Comparison of ENCODE assay signal across 7 mouse cellular contexts in the genomic region with DNA sequence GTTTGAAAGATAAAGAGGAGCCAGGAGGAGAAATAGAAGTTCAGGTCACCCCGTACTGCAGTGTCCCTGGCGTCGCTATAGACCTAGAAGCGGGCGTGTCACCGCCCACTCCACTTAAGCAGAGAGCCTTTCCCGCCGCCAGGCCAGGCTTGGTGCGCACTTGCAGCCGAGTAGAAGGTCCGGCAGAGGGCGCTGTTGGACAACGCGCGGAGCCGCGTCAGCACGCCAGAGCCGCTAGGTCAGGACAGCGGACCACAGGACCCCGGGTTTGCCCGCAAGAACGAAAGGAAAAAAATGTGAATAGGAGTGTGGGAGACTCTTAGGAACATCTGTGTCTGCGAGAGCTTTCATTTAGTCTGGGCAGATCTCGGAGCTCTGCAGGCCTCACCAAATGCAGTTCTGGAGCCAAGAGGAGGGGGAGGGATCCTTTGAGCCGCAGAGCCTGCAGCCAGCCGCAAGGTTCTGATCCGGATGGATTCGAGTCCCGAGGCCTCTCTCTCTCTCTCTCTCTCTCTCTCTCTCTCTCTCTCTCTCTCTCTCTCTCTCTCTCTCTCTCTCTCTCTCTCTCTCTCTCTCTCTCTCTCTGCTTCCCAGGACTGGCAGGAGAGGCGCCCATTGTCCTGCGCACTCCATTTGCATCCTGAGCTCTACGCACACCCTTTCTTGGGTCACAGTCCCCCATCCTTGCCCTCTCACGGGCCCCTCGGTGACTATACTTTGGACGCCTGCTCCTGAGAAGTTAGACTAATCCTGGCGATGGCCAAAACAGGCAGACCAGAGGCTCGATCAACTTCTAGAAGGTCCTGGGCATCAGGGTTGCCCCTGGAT. TPM values are rescaled to one million over a fixed set of nuclear protein-coding genes. Genes with fewer than 3 reads are reported as not detected.
A peak's percentile ranks its signal among the peaks of the same experiment; 100 is the strongest.
DNase-seq lines count a peak whose midpoint lies in the region; ATAC-seq and TF ChIP-seq lines count a peak whose summit lies in the region.

No protein-coding gene starts in this region.

- H3K4me1 ChIP-seq in limb, embryonic 14.5 days (ENCODE audit: control insufficient read depth, insufficient read depth, low read length) = no peaks in the 10 kb centered on the region
- H3K4me1 ChIP-seq in midbrain, postnatal 0 days (ENCODE audit: insufficient read depth, low read length) = peaks cover under 1% of the 10 kb centered on the region; the same call in 1 of the 2 replicates

- ATAC-seq in limb, embryonic 14.5 days (ENCODE audit: low FRiP score, low read depth) = peak; percentile 86
- ATAC-seq in midbrain, postnatal 0 days (ENCODE audit: low FRiP score) = peak; percentile 62

- peak; percentile 91 for DNase-seq in adrenal gland, postnatal 10 days
- peak; percentile 87 for DNase-seq in embryo, embryonic 11.5 days (ENCODE audit: low read depth, low spot score)
- DNase-seq in heart, adult 11 months = peak; percentile 96
- DNase-seq in kidney, adult 11 months = peak; percentile 67
- peak; percentile 75 for DNase-seq in limb, embryonic 14.5 days (ENCODE audit: low spot score)
- peak; percentile 91 for DNase-seq in midbrain, postnatal 0 days (ENCODE audit: low spot score)
- DNase-seq in spleen, postnatal 10 days (ENCODE audit: low spot score in 2 of 2) = peak; percentile 63 to 87

- H3K4me3 ChIP-seq in limb, embryonic 14.5 days (replicated peaks; ENCODE audit: low read length) = peak overlapping the region; percentile 27
- peak overlapping the region; percentile 30 for H3K4me3 ChIP-seq in midbrain, postnatal 0 days (ENCODE audit: low read depth, low read length)

- TF ChIP-seq CTCF in midbrain, postnatal 0 days (IDR thresholded peaks at IDR 0.05) = peak; percentile 98

- no peaks in the 10 kb centered on the region for H3K36me3 ChIP-seq in limb, embryonic 14.5 days (ENCODE audit: control insufficient read depth, insufficient read depth, low read length)
- no peaks in the 10 kb centered on the region for H3K36me3 ChIP-seq in midbrain, postnatal 0 days (ENCODE audit: insufficient read depth, low read length)

- no peak for TF ChIP-seq POLR2A in limb, embryonic 14.5 days (IDR thresholded peaks at IDR 0.05; ENCODE audit: borderline replicate concordance, extremely low read depth, insufficient read depth, insufficient read length)

- 3% methylated on average over 38 of the region's 38 CpGs for WGBS in limb, embryonic 14.5 days
- WGBS in midbrain, postnatal 0 days = 3% methylated on average over 38 of the region's 38 CpGs

- no peak overlapping the region for H3K27ac ChIP-seq in limb, embryonic 14.5 days (replicated peaks; ENCODE audit: low read depth, low read length)
- H3K27ac ChIP-seq in midbrain, postnatal 0 days (ENCODE audit: low read depth, low read length) = peak overlapping the region; percentile 68

- peak overlapping the region; percentile 38; the same call in 1 of the 2 replicates for H3K4me2 ChIP-seq in limb, embryonic 14.5 days (replicated peaks; ENCODE audit: low read depth, low read length, severe bottlenecking)
- peak overlapping the region; percentile 64 for H3K4me2 ChIP-seq in midbrain, postnatal 0 days (ENCODE audit: low read depth, low read length, poor library complexity, severe bottlenecking)

- H3K27me3 ChIP-seq in limb, embryonic 14.5 days (ENCODE audit: control insufficient read depth, insufficient read depth, low read length) = peaks cover 72% of the 10 kb centered on the region
- H3K27me3 ChIP-seq in midbrain, postnatal 0 days (ENCODE audit: insufficient read depth, low read length) = peaks cover 11% of the 10 kb centered on the region

- H3K9me3 ChIP-seq in limb, embryonic 14.5 days (ENCODE audit: control insufficient read depth, low read length) = no peaks in the 10 kb centered on the region
- H3K9me3 ChIP-seq in midbrain, postnatal 0 days (ENCODE audit: low read length) = no peaks in the 10 kb centered on the region

- no peak overlapping the region for H3K9ac ChIP-seq in limb, embryonic 14.5 days (ENCODE audit: low read depth, low read length, severe bottlenecking)
- H3K9ac ChIP-seq in midbrain, postnatal 0 days (replicated peaks; ENCODE audit: low read length, poor library complexity, severe bottlenecking) = no peak overlapping the region; the same call in 1 of the 2 replicates

RNA-seq across cellular contexts. Expression of a gene that starts 30.0 kb away (rescaled TPM):
- 10 to 100 TPM; 78.9 to 83.1 TPM for total RNA-seq in adrenal gland, postnatal 10 days (2021)
- 59.8 and 71.9 TPM in 2 replicates for polyA plus RNA-seq in limb, embryonic 14.5 days (2012; rRNA removed)
- polyA plus RNA-seq in limb, embryonic 14.5 days (2014; fragmentation: Nextera tagmentation; extraction: Ambion mirVana) = 37.6 and 42.8 TPM in 2 replicates
- 46.5 and 49.4 TPM in 2 replicates for total RNA-seq in midbrain, postnatal 0 days (2014; rRNA removed)
- 16.9 and 18.6 TPM in 2 replicates for polyA plus RNA-seq in midbrain, postnatal 0 days (2015; fragmentation: Nextera tagmentation; extraction: Ambion mirVana)
